Mouse (Mus musculus) kidney, embryonic 14.5 days (tissue): ENCODE results near the gene Pgpep1. TPM values are rescaled to one million over a fixed set of nuclear protein-coding genes. Genes with fewer than 3 reads are reported as not detected.

ENCODE experiments used
- ATAC-seq: fragments of 200-750 bp; cut with Nextera tagmentation; 2 replicates; pipeline ENCODE4 v1.8.0; 2017; ENCODE audit warnings: moderate number of reproducible peaks, mild to moderate bottlenecking, moderate TSS enrichment, moderate library complexity; ENCODE audit not compliant: low FRiP score, low TSS enrichment
- H3K27ac ChIP-seq: fragments of 300-500 bp; sonication (generic); 2 replicates; pipeline ENCODE4 v1.5.1; 2014; ENCODE audit warnings: low read depth, mild to moderate bottlenecking, low read length, moderate library complexity, mixed read lengths
- H3K27me3 ChIP-seq: fragments of 300-500 bp; sonication (generic); 2 replicates; pipeline ENCODE4 v1.6.1; 2014; ENCODE audit warnings: mild to moderate bottlenecking, low read length; ENCODE audit not compliant: control insufficient read depth, insufficient read depth
- H3K36me3 ChIP-seq: fragments of 300-500 bp; sonication (generic); 2 replicates; pipeline ENCODE4 v1.6.1; 2014; ENCODE audit warnings: low read length, mixed read lengths; ENCODE audit not compliant: control insufficient read depth, insufficient read depth
- H3K4me1 ChIP-seq: fragments of 300-500 bp; sonication (generic); 2 replicates; pipeline ENCODE4 v1.6.1; 2014; ENCODE audit warnings: low read length, mixed read lengths; ENCODE audit not compliant: control insufficient read depth, insufficient read depth
- H3K4me2 ChIP-seq: fragments of 300-500 bp; sonication (generic); replicated peaks from 2 replicates; pipeline ENCODE4 v1.6.1; 2014; ENCODE audit warnings: low read depth, mild to moderate bottlenecking, low read length
- H3K4me3 ChIP-seq: fragments of 300-500 bp; sonication (generic); 2 replicates; pipeline ENCODE4 v1.5.1; 2014; ENCODE audit warnings: mild to moderate bottlenecking, low read length
- H3K9ac ChIP-seq: fragments of 300-500 bp; sonication (generic); 2 replicates; pipeline ENCODE4 v1.6.1; 2014; ENCODE audit warnings: low read depth, mild to moderate bottlenecking, low read length, moderate library complexity
- H3K9me3 ChIP-seq: fragments of 300-500 bp; sonication (generic); 2 replicates; pipeline ENCODE4 v1.6.1; 2016; ENCODE audit warnings: low read length; ENCODE audit not compliant: control insufficient read depth
- WGBS: fragments of 180-500 bp; shearing (Covaris S2); extraction: QIAGEN DNeasy Blood & Tissue Kit; methylation state at CpG from one replicate; pipeline ENCODE4 v1.1.7; 2014; 5-methylcytosine and 5-hydroxymethylcytosine counted together
- polyA plus RNA-seq: library from polyadenylated mRNA; unstranded; fragments of >200 nt; fragmentation: Nextera tagmentation; extraction: Ambion mirVana; gene quantifications from 2 replicates; pipeline ENCODE4 v1.2.1, GENCODE M21; 2014

The Pgpep1 gene
- polyA plus RNA-seq, 1 experiment from 2014 or later, result 62.2 TPM

GRCm38 (mm10) chr8:70606780-70607602 lies 53.2 kb downstream of the Pgpep1 start:
- Histone ChIP-seq H3K36me3 (peaks cover 14% of the 10 kb centered on the region), H3K9me3 (no peaks in the 10 kb centered on the region; the same call in 1 of the 2 replicates), H3K4me2 (peak overlapping the region; percentile 99), H3K4me3 (peak overlapping the region; percentile 85), H3K27me3 (no peaks in the 10 kb centered on the region), H3K27ac (peak overlapping the region; percentile 97; the same call in 1 of the 2 replicates), H3K9ac (peak overlapping the region; percentile 91), H3K4me1 (peaks cover 37% of the 10 kb centered on the region)
- ATAC-seq, result no peak
- WGBS, result 56% methylated on average over 18 of the region's 18 CpGs

- peaks cover 17% of the 10 kb centered on the region for H3K36me3 ChIP-seq
- H3K27me3 ChIP-seq, result no peaks in the 10 kb centered on the region
- H3K4me3 ChIP-seq, result peak overlapping the region; percentile 85; the same call in 1 of the 2 replicates
- H3K27ac ChIP-seq, result no peak overlapping the region
- H3K9ac ChIP-seq, result peak overlapping the region; percentile 91; the same call in 1 of the 2 replicates
- ATAC-seq, result no peak
- no peaks in the 10 kb centered on the region; the same call in 1 of the 2 replicates for H3K9me3 ChIP-seq
- peaks cover 43% of the 10 kb centered on the region for H3K4me1 ChIP-seq
- H3K4me2 ChIP-seq, result peak overlapping the region; percentile 99; the same call in 1 of the 2 replicates
- WGBS, result 84% methylated on average over 9 of the region's 9 CpGs
Observed at GRCm38 (mm10) chr8:70605871-70606779, 54.1 kb downstream of the Pgpep1 start.

DNA sequence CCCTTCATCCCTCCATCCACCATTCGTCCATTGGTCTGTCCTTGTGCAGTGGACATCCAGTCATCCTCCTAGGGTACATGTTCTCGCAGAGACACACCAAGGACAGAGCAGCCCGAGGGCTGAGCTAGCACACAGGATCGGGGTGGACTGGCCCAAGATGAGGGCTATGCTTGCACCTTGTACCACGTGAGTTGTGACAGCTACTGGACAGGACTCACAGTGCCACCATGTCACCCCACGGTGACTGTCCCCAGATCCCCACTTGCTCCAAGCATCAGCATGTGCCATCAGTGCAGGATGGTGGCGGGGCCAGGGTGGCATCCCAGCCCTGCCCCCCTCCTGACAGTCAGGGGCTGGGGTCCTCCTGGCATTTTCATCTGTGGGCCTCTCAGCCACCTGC lies 55.6 kb downstream of the Pgpep1 start:
- H3K36me3 ChIP-seq, result peaks cover 17% of the 10 kb centered on the region
- no peak overlapping the region for H3K9ac ChIP-seq
- 71% methylated on average over 7 of the region's 7 CpGs for WGBS
- H3K4me3 ChIP-seq, result no peak overlapping the region
- no peak for ATAC-seq
- H3K4me2 ChIP-seq, result no peak overlapping the region
- H3K27me3 ChIP-seq, result no peaks in the 10 kb centered on the region
- 0 out of 2 replicates have a peak overlapping the region, but pooled peaks have one; percentile 1 for H3K27ac ChIP-seq
- no peaks in the 10 kb centered on the region; the same call in 1 of the 2 replicates for H3K9me3 ChIP-seq
- peaks cover 51% of the 10 kb centered on the region for H3K4me1 ChIP-seq

- no peak overlapping the region for H3K4me2 ChIP-seq
- H3K36me3 ChIP-seq, result peaks cover 18% of the 10 kb centered on the region
- H3K27me3 ChIP-seq, result no peaks in the 10 kb centered on the region
- no peak for ATAC-seq
- no peak overlapping the region for H3K4me3 ChIP-seq
- H3K9ac ChIP-seq, result no peak overlapping the region
- peaks cover 59% of the 10 kb centered on the region for H3K4me1 ChIP-seq
- no peak overlapping the region for H3K27ac ChIP-seq
- WGBS, result 90% methylated on average over 13 of the region's 13 CpGs
- no peaks in the 10 kb centered on the region; the same call in 1 of the 2 replicates for H3K9me3 ChIP-seq
Observed at GRCm38 (mm10) chr8:70602139-70602811, 57.9 kb downstream of the Pgpep1 start.

DNA sequence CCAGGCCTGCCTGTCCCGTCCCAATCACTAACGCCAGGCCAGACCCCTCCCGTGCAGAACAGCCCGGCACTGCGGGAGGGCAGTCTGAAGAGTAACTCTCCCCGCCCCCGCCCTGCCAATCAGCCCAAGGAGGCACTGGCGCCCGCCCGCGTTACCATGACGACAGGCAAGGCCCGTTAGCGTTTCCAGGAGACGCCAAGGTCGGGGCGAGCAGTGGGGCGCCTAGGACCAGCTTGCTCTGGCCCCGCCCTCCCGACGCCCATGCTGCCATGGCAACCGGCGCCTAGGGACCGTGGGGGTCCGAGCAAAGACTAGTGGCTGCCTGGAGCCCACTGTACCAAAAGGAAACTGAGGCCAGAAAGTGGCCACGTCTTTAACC lies 58.9 kb downstream of the Pgpep1 start:
- peaks cover 55% of the 10 kb centered on the region for H3K4me1 ChIP-seq
- H3K36me3 ChIP-seq, result peaks cover 28% of the 10 kb centered on the region
- H3K4me2 ChIP-seq, result peak overlapping the region; percentile 33
- WGBS, result under 1% methylated on average over 26 of the region's 26 CpGs
- H3K4me3 ChIP-seq, result peak overlapping the region; percentile 17
- no peaks in the 10 kb centered on the region; the same call in 1 of the 2 replicates for H3K9me3 ChIP-seq
- peak overlapping the region; percentile 76; the same call in 1 of the 2 replicates for H3K27ac ChIP-seq
- no peaks in the 10 kb centered on the region for H3K27me3 ChIP-seq
- ATAC-seq, result peak; percentile 11; the same call in 1 of the 2 replicates
- H3K9ac ChIP-seq, result no peak overlapping the region

DNA sequence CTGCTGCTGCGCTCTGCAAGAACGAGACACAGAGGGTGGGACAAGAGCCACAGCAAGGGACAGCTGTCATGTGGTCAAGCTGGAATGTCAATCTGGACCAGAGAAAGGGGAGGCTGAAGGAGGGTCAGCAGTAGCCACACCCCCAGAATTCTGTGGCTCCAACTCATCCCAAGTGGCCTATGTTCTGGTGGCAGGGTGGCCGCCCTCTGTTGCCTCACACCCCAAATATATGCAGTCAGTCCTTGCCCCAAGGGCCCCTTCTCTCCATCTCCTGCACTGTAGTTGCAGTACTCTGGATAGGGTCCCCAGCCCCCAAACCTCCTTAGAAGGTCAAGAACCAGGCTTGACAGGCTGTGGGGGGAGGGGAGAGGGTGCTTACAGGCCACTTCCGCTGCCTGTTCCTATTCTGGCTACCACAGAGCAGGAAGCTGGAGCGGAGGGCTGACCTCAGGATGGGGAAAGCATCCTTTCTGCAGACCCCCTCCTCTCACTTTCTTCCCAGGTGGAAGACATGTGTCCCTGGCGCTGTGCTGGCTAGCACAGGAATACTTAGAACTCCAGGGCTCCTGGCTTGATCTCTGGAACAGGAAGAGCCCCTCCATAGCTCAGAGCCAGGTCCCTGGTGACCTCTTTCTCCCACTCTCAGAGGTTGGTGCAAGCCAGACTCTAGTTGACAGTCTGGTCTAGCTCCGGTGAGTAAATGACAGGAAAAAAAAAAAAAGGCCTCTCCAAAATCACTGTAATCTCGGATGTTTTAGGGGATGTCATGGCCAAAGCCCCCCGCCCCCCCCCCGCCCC lies 59.5 kb downstream of the Pgpep1 start:
- H3K4me1 ChIP-seq, result peaks cover 56% of the 10 kb centered on the region
- WGBS, result 25% methylated on average over 9 of the region's 10 CpGs

DNA sequence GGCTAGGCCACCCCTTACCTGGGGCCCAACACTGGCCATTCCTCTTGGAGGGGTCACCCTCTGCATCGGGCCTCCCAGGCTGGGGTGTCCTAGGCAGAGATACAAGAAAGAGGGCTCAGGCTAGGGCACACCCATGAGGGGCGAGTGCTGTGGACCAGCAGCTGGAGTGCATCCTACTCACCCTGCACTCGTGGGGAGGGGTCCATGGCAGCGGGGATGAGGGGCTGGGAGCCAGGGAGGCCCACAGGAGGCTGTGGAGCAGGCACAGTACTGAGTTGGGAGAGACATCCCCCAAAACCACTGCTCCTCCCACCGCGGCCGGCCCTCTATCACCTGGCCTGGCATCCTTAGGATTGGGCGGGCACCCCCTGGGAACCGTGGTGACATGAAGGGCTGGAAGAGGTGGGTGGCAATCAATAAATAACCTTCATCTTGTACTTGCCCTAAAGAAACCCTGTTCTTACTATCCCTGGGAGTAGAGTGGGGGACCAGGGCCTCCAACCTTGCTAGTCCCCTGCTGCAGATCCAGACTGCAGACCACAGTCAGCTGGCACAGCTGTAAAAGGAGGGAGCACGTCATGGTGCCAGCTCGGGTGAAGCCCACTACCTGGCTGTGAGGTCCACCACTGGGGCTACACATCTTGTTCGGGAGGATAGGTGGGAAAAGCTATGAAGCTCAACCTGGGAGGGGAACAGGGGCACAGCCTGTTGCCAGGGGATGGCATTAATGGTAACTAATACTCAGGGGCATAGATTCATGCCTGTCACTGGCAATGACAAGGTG lies 60.5 kb downstream of the Pgpep1 start:
- 84% methylated on average over 12 of the region's 12 CpGs for WGBS
- H3K36me3 ChIP-seq, result peaks cover 36% of the 10 kb centered on the region

More for the DNA sequence above, 59.5 kb downstream of the Pgpep1 start:
- peak overlapping the region; percentile 17; the same call in 1 of the 2 replicates for H3K4me3 ChIP-seq
- H3K4me2 ChIP-seq, result peak overlapping the region; percentile 33
- peaks cover 34% of the 10 kb centered on the region for H3K36me3 ChIP-seq
- peak overlapping the region; percentile 76 for H3K27ac ChIP-seq
- ATAC-seq, result no peak
- peak overlapping the region; percentile 1; the same call in 1 of the 2 replicates for H3K9ac ChIP-seq
- H3K27me3 ChIP-seq, result no peaks in the 10 kb centered on the region
- H3K9me3 ChIP-seq, result no peaks in the 10 kb centered on the region; the same call in 1 of the 2 replicates

More for the DNA sequence above, 60.5 kb downstream of the Pgpep1 start:
- ATAC-seq, result no peak
- Histone ChIP-seq H3K4me1 (peaks cover 65% of the 10 kb centered on the region), H3K9ac (no peak overlapping the region; the same call in 1 of the 2 replicates), H3K27ac (0 out of 2 replicates have a peak overlapping the region, but pooled peaks have one; percentile 62), H3K4me3 (no peak overlapping the region), H3K27me3 (no peaks in the 10 kb centered on the region), H3K4me2 (no peak overlapping the region), H3K9me3 (no peaks in the 10 kb centered on the region; the same call in 1 of the 2 replicates)
